Mouse (Mus musculus) lung, postnatal 0 days (tissue): ENCODE results near the gene Tob2. TPM values are rescaled to one million over a fixed set of nuclear protein-coding genes. Genes with fewer than 3 reads are reported as not detected.

ENCODE experiments used
- ATAC-seq: fragments of 200-750 bp; cut with Nextera tagmentation; 2 replicates; pipeline ENCODE4 v1.8.0; 2017; ENCODE audit warnings: moderate library complexity
- DNase-seq: peaks from one replicate; pipeline ENCODE4 v3.0.0-alpha.2; 2016; ENCODE audit warnings: low spot score
- H3K27ac ChIP-seq: fragments of 300-500 bp; sonication (generic); 2 replicates; pipeline ENCODE4 v1.5.1; 2014; ENCODE audit warnings: antibody characterized with exemption, mild to moderate bottlenecking, low read length, mixed read lengths
- H3K27me3 ChIP-seq: fragments of 300-500 bp; sonication (generic); replicated peaks from 2 replicates; pipeline ENCODE4 v1.6.1; 2014; ENCODE audit warnings: low read length, mixed read lengths; ENCODE audit not compliant: insufficient read depth
- H3K36me3 ChIP-seq: fragments of 300-500 bp; sonication (generic); 2 replicates; pipeline ENCODE4 v1.6.1; 2014; ENCODE audit warnings: low read length, mixed read lengths; ENCODE audit not compliant: insufficient read depth
- H3K4me1 ChIP-seq: fragments of 300-500 bp; sonication (generic); 2 replicates; pipeline ENCODE4 v1.6.1; 2014; ENCODE audit warnings: antibody characterized with exemption, low read depth, low read length, mixed read lengths; ENCODE audit not compliant: insufficient read depth
- H3K4me2 ChIP-seq: fragments of 300-500 bp; sonication (generic); replicated peaks from 2 replicates; pipeline ENCODE4 v1.6.1; 2014; ENCODE audit warnings: low read depth, mild to moderate bottlenecking, low read length, moderate library complexity, mixed read lengths
- H3K4me3 ChIP-seq: fragments of 300-500 bp; sonication (generic); 2 replicates; pipeline ENCODE4 v1.5.1; 2014; ENCODE audit warnings: low read depth, low read length
- H3K9ac ChIP-seq: fragments of 300-500 bp; sonication (generic); replicated peaks from 2 replicates; pipeline ENCODE4 v1.6.1; 2014; ENCODE audit warnings: low read depth, mild to moderate bottlenecking
- H3K9me3 ChIP-seq: fragments of 300-500 bp; sonication (generic); 2 replicates; pipeline ENCODE4 v1.6.1; 2016; ENCODE audit warnings: low read length, mixed read lengths
- CTCF ChIP-seq: IDR thresholded peaks from 2 replicates; pipeline ENCODE4 v1.5.1; 2016; ENCODE audit warnings: antibody characterized with exemption, mild to moderate bottlenecking
- EP300 ChIP-seq: IDR thresholded peaks from 2 replicates; pipeline ENCODE4 v1.6.1; 2016; ENCODE audit warnings: antibody characterized with exemption, mild to moderate bottlenecking, control low read depth
- WGBS: fragments of 180-500 bp; shearing (Covaris S2); extraction: QIAGEN DNeasy Blood & Tissue Kit; methylation state at CpG from one replicate; pipeline ENCODE4 v1.1.7; 2014; 5-methylcytosine and 5-hydroxymethylcytosine counted together
- polyA plus RNA-seq: library from polyadenylated mRNA; unstranded; fragments of >200 nt; fragmentation: Nextera tagmentation; extraction: Ambion mirVana; gene quantifications from 2 replicates; pipeline ENCODE4 v1.2.1, GENCODE M21; 2015

Tob2 gene
- polyA plus RNA-seq, 1 experiment from 2014 or later, result 30.0 TPM

DNA sequence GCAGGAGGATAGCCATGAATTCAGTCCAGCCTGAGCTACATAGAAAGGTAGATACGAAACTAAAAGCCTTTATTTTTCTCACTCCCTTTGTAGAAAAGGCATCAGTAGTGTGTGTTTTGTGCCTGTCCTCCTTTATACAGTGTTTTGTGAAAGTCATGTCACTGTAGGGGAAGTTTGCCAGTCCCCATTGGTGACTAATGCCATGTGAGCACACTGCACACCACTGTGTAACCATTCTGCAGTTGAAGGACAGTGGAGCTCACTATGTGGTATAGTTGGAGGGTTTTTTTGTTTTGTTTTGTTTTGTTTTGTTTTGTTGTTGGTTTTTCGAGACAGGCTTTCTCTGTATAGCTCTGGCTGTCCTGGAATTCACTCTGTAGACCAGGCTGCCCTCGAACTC, 40.2 kb downstream of the Tob2 start:
- Histone ChIP-seq H3K9me3 (no peaks in the 10 kb centered on the region), H3K27ac (no peak overlapping the region), H3K4me1 (no peaks in the 10 kb centered on the region), H3K36me3 (peaks cover 24% of the 10 kb centered on the region; the same call in 1 of the 2 replicates), H3K27me3 (no peaks in the 10 kb centered on the region), H3K9ac (no peak overlapping the region), H3K4me2 (no peak overlapping the region), H3K4me3 (no peak overlapping the region)
- DNase-seq (no peak), ATAC-seq (no peak)
- TF ChIP-seq CTCF, result no peak
- no peak for TF ChIP-seq EP300
- 85% methylated on average over 3 of the region's 3 CpGs for WGBS

DNA sequence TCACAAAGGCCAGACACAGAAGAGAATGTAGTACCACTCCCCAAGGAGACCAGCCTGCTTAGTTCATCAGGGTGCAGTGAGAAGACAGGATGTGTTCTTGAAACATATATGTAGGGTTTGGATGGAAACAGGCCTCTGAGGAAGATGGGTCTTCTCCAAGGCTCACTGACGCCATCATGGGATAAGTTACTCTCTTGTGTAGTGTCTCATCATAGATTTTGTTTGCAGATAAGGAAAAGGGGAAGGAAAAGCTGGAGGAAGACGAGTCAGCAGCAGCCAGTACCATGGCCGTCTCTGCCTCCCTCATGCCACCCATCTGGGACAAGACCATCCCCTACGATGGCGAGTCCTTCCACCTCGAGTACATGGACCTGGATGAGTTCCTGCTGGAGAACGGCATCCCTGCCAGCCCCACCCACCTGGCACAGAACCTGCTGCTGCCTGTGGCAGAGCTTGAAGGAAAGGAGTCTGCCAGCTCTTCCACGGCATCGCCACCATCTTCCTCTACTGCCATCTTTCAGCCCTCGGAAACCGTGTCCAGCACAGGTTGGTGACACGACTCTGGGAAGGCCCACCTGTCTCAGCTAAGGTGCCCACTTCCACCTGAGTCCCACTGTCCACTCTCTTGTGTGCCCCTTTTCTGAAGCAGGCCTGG, 43.8 kb downstream of the Tob2 start:
- Histone ChIP-seq H3K27me3 (no peaks in the 10 kb centered on the region), H3K27ac (no peak overlapping the region), H3K9ac (no peak overlapping the region), H3K36me3 (peaks cover 21% of the 10 kb centered on the region; the same call in 1 of the 2 replicates), H3K4me2 (no peak overlapping the region), H3K9me3 (no peaks in the 10 kb centered on the region), H3K4me3 (no peak overlapping the region), H3K4me1 (peaks cover 5% of the 10 kb centered on the region; the same call in 1 of the 2 replicates)
- ATAC-seq (no peak), DNase-seq (no peak)
- TF ChIP-seq CTCF, result no peak
- TF ChIP-seq EP300, result no peak
- WGBS, result 79% methylated on average over 12 of the region's 12 CpGs

DNA sequence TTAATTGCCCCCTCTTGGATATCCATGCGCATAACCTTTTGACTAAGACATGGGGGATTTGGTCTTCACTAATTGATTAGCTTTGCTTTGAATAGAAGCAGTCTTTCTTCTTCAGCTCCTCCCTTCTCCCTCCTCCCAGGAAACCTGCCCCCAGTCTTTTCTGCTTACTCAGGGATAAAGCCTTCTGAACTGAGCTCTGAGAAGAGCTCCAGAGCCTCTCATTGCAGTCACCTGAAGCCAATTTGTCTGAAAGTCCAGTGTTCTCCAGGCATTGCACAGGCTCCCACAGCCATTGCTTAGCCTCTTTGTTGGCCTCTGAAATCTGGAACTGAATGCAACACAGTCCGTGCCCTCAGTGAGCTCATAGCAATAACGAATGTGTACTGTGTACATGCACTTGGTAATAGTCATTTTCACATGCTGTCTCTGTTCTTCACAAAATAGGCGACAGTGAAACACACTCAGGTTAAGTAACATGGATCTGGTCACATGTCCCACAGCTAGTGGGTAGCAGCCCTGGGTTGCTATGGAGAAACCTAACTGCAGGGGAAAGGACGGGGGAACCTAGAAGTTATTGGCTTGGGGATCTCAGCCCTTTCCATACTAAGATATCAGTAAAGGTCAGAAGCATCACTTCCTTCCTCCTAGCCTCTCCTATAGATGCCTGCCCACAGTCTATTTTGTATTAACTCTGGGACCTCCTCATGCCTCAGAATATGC, 44.5 kb downstream of the Tob2 start:
- Histone ChIP-seq H3K9me3 (no peaks in the 10 kb centered on the region), H3K27me3 (no peaks in the 10 kb centered on the region), H3K9ac (no peak overlapping the region; the same call in 1 of the 2 replicates), H3K4me1 (peaks cover 10% of the 10 kb centered on the region), H3K4me2 (no peak overlapping the region), H3K27ac (no peak overlapping the region), H3K4me3 (no peak overlapping the region), H3K36me3 (peaks cover 21% of the 10 kb centered on the region; the same call in 1 of the 2 replicates)
- ATAC-seq, result no peak
- 81% methylated on average over 5 of the region's 5 CpGs for WGBS
- no peak for TF ChIP-seq CTCF
- TF ChIP-seq EP300, result no peak
- no peak for DNase-seq

DNA sequence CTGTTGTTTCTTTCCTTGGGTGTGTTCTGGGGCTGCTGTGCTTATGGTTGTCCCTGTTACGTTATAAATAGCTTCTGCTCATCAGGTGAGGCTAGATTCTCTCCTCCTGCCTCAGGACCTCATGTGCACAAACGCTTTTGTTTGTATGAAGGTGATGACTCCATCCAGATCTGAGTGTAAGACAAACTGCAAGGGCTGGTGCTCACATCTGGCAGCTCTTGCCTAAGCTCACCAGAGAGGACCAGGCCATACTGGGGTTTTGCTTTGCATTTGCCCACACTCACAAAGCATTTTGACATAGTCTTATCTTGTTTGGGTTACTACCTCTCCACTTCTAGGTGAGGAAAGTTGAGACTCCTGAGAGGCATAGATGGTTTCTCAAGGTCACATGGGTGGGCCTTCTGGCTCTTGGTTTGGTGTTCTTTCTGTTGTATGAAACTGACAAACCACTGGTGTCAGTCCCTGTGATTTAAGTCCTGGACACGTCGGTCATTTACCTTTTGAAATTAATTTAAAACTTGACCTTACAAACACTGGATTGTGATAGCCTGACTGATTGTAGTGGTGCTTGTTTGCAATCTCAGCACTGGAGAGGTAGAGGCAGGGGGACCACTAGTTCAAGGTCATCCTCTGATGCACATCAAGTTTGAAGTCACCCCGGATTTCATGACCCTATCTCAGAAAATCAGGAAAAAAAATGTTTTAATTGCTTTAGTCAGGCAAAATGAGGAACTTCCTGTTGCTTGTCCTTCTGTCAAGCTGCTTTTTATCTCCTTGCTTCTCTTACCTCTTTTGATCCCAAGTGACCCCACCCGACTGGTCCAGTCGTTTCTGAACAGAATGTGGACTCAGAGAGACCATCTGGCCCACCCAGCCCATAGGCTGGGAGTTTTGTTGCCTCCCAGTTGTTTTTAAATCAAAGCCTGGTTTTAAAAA, 45.6 kb downstream of the Tob2 start:
- WGBS, result 62% methylated on average over 7 of the region's 7 CpGs

DNA sequence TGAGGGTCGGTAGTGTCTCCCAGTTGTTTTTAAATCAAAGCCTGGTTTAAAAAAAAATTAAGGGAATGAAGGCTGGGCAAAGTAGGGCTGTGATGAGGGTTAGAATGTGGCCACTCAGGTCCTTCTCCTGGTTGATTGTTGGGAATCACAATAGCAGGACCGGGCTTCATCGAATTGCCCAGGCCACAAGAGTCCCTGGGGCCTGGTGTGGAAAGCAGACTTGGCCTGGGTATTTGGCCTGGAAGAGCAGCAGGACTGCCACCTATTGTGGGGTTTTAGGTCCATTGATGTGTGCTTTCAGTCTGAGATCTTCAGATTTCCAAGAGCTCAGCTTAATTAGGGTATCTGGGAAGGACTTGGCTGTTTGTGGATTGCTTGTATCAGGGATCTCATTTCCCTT, 46.3 kb downstream of the Tob2 start:
- Histone ChIP-seq H3K27ac (peak overlapping the region; percentile 99; the same call in 1 of the 2 replicates), H3K4me3 (peak overlapping the region; percentile 76; the same call in 1 of the 2 replicates)
- 39% methylated on average over 3 of the region's 3 CpGs for WGBS

More for the DNA sequence above, 45.6 kb downstream of the Tob2 start:
- ATAC-seq (no peak), DNase-seq (no peak)
- Histone ChIP-seq H3K4me2 (0 out of 2 replicates have a peak overlapping the region, but pooled peaks have one; percentile 89), H3K9ac (no peak overlapping the region; the same call in 1 of the 2 replicates), H3K4me3 (no peak overlapping the region), H3K36me3 (peaks cover 21% of the 10 kb centered on the region; the same call in 1 of the 2 replicates), H3K9me3 (no peaks in the 10 kb centered on the region), H3K27ac (0 out of 2 replicates have a peak overlapping the region, but pooled peaks have one; percentile 99), H3K4me1 (peaks cover 16% of the 10 kb centered on the region), H3K27me3 (no peaks in the 10 kb centered on the region)
- TF ChIP-seq EP300 (no peak), CTCF (no peak)

More for the DNA sequence above, 46.3 kb downstream of the Tob2 start:
- DNase-seq, result no peak
- peak overlapping the region; percentile 76 for H3K9ac ChIP-seq
- H3K4me1 ChIP-seq, result peaks cover 19% of the 10 kb centered on the region
- H3K4me2 ChIP-seq, result peak overlapping the region; percentile 89
- H3K9me3 ChIP-seq, result no peaks in the 10 kb centered on the region
- no peaks in the 10 kb centered on the region for H3K27me3 ChIP-seq
- peaks cover 19% of the 10 kb centered on the region; the same call in 1 of the 2 replicates for H3K36me3 ChIP-seq
- no peak for TF ChIP-seq EP300
- peak; percentile 24; the same call in 1 of the 2 replicates for TF ChIP-seq CTCF
- ATAC-seq, result no peak
